Mouse (Mus musculus) forebrain, embryonic 16.5 days (tissue): ENCODE data around the gene Nufip1. TPM values are rescaled to one million over a fixed set of nuclear protein-coding genes. Genes with fewer than 3 reads are reported as not detected.

Source experiments
- ATAC-seq: fragments of 200-750 bp; cut with Nextera tagmentation; 2 replicates; pipeline ENCODE4 v1.8.0; 2017; ENCODE audit warnings: mild to moderate bottlenecking, moderate library complexity
- H3K27ac ChIP-seq: fragments of 300-500 bp; sonication (generic); 2 replicates; pipeline ENCODE4 v1.5.1; 2014; ENCODE audit warnings: low read length, control low read depth
- H3K27me3 ChIP-seq: fragments of 300-500 bp; sonication (generic); replicated peaks from 2 replicates; pipeline ENCODE4 v1.6.1; 2014; ENCODE audit warnings: low read length; ENCODE audit not compliant: control insufficient read depth, insufficient read depth
- H3K36me3 ChIP-seq: fragments of 300-500 bp; sonication (generic); 2 replicates; pipeline ENCODE4 v1.6.1; 2014; ENCODE audit not compliant: control insufficient read depth, insufficient read depth
- H3K4me1 ChIP-seq: fragments of 300-500 bp; sonication (generic); replicated peaks from 2 replicates; pipeline ENCODE4 v1.6.1; 2014; ENCODE audit warnings: low read length; ENCODE audit not compliant: control insufficient read depth, insufficient read depth
- H3K4me2 ChIP-seq: fragments of 300-500 bp; sonication (generic); 2 replicates; pipeline ENCODE4 v1.6.1; 2014; ENCODE audit warnings: mild to moderate bottlenecking, low read length, control low read depth
- H3K4me3 ChIP-seq: fragments of 300-500 bp; sonication (generic); replicated peaks from 2 replicates; pipeline ENCODE4 v1.5.1; 2014; ENCODE audit warnings: mild to moderate bottlenecking, low read length, control low read depth
- H3K9ac ChIP-seq: fragments of 300-500 bp; sonication (generic); replicated peaks from 2 replicates; pipeline ENCODE4 v1.6.1; 2014; ENCODE audit warnings: low read depth, low read length, control low read depth
- H3K9me3 ChIP-seq: fragments of 300-500 bp; sonication (generic); 2 replicates; pipeline ENCODE4 v1.6.1; 2016; ENCODE audit warnings: low read length; ENCODE audit not compliant: control insufficient read depth
- WGBS: fragments of 180-500 bp; shearing (Covaris S2); extraction: QIAGEN DNeasy Blood & Tissue Kit; methylation state at CpG from one replicate; pipeline ENCODE4 v1.1.7; 2014; 5-methylcytosine and 5-hydroxymethylcytosine counted together
- polyA plus RNA-seq: library from polyadenylated mRNA; unstranded; fragments of >200 nt; fragmentation: Nextera tagmentation; extraction: Ambion mirVana; gene quantifications from 2 replicates; pipeline ENCODE4 v1.2.1, GENCODE M21; 2015

Nufip1 gene
- polyA plus RNA-seq, 1 experiment from 2014 or later = 15.4 TPM

- Histone ChIP-seq H3K36me3 (no peaks in the 10 kb centered on the region), H3K4me3 (no peak overlapping the region), H3K4me2 (no peak overlapping the region), H3K9me3 (no peaks in the 10 kb centered on the region), H3K27me3 (no peaks in the 10 kb centered on the region), H3K9ac (no peak overlapping the region), H3K27ac (no peak overlapping the region), H3K4me1 (peaks cover 7% of the 10 kb centered on the region)
- ATAC-seq = no peak
- 67% methylated on average over 11 of the region's 11 CpGs for WGBS
These were observed 29.2 kb upstream of the Nufip1 start for GRCm38 (mm10) chr14:76081451-76081850.

- H3K27me3 ChIP-seq = no peaks in the 10 kb centered on the region
- no peak overlapping the region for H3K9ac ChIP-seq
- no peak for ATAC-seq
- no peaks in the 10 kb centered on the region for H3K9me3 ChIP-seq
- no peak overlapping the region for H3K4me2 ChIP-seq
- no peak overlapping the region for H3K4me3 ChIP-seq
- H3K36me3 ChIP-seq = no peaks in the 10 kb centered on the region
- no peaks in the 10 kb centered on the region; the same call in 1 of the 2 replicates for H3K4me1 ChIP-seq
- H3K27ac ChIP-seq = no peak overlapping the region
- WGBS = 92% methylated on average over 13 of the region's 13 CpGs
These were observed 28.5 kb upstream of the Nufip1 start for GRCm38 (mm10) chr14:76082086-76082636.

- no peaks in the 10 kb centered on the region; the same call in none of the 2 replicates for H3K36me3 ChIP-seq
- no peak overlapping the region for H3K4me2 ChIP-seq
- 83% methylated on average over 3 of the region's 3 CpGs for WGBS
- no peaks in the 10 kb centered on the region for H3K4me1 ChIP-seq
- no peak overlapping the region for H3K27ac ChIP-seq
- no peak for ATAC-seq
- no peaks in the 10 kb centered on the region for H3K27me3 ChIP-seq
- no peaks in the 10 kb centered on the region for H3K9me3 ChIP-seq
- H3K9ac ChIP-seq = no peak overlapping the region
- no peak overlapping the region for H3K4me3 ChIP-seq
These were observed 26.5 kb upstream of the Nufip1 start for GRCm38 (mm10) chr14:76084188-76084587.

GRCm38 (mm10) chr14:76097244-76097643 is 13.4 kb upstream of the Nufip1 start:
- Histone ChIP-seq H3K4me2 (no peak overlapping the region), H3K36me3 (peaks cover 39% of the 10 kb centered on the region), H3K9ac (no peak overlapping the region), H3K4me1 (no peaks in the 10 kb centered on the region), H3K4me3 (no peak overlapping the region), H3K9me3 (no peaks in the 10 kb centered on the region), H3K27ac (no peak overlapping the region), H3K27me3 (no peaks in the 10 kb centered on the region)
- no peak for ATAC-seq
- WGBS = 95% methylated on average over 7 of the region's 7 CpGs

GRCm38 (mm10) chr14:76097815-76098214 is 12.9 kb upstream of the Nufip1 start:
- no peak overlapping the region for H3K9ac ChIP-seq
- no peaks in the 10 kb centered on the region for H3K27me3 ChIP-seq
- H3K4me3 ChIP-seq = no peak overlapping the region
- no peak overlapping the region for H3K4me2 ChIP-seq
- 91% methylated on average over 5 of the region's 5 CpGs for WGBS
- H3K36me3 ChIP-seq = peaks cover 37% of the 10 kb centered on the region
- no peak overlapping the region for H3K27ac ChIP-seq
- H3K9me3 ChIP-seq = no peaks in the 10 kb centered on the region
- no peaks in the 10 kb centered on the region for H3K4me1 ChIP-seq
- ATAC-seq = no peak

- Histone ChIP-seq H3K9ac (no peak overlapping the region), H3K27ac (no peak overlapping the region), H3K4me1 (no peaks in the 10 kb centered on the region), H3K9me3 (no peaks in the 10 kb centered on the region), H3K36me3 (peaks cover 33% of the 10 kb centered on the region), H3K4me3 (no peak overlapping the region), H3K27me3 (no peaks in the 10 kb centered on the region), H3K4me2 (no peak overlapping the region)
- WGBS = 95% methylated on average over 9 of the region's 9 CpGs
- no peak for ATAC-seq
These were observed 11.1 kb upstream of the Nufip1 start for GRCm38 (mm10) chr14:76099543-76099942.

- Histone ChIP-seq H3K27me3 (no peaks in the 10 kb centered on the region), H3K36me3 (peaks cover 14% of the 10 kb centered on the region), H3K9ac (no peak overlapping the region), H3K4me2 (no peak overlapping the region), H3K9me3 (no peaks in the 10 kb centered on the region), H3K4me1 (peaks cover 7% of the 10 kb centered on the region), H3K27ac (no peak overlapping the region), H3K4me3 (no peak overlapping the region)
- 77% methylated on average over 5 of the region's 5 CpGs for WGBS
- ATAC-seq = no peak
These were observed 5.1 kb downstream of the Nufip1 start for GRCm38 (mm10) chr14:76115744-76116143.

GRCm38 (mm10) chr14:76118963-76119362 is 8.3 kb downstream of the Nufip1 start:
- Histone ChIP-seq H3K9me3 (no peaks in the 10 kb centered on the region), H3K4me2 (no peak overlapping the region), H3K4me1 (no peaks in the 10 kb centered on the region), H3K4me3 (no peak overlapping the region), H3K9ac (no peak overlapping the region), H3K27ac (no peak overlapping the region), H3K36me3 (peaks cover 14% of the 10 kb centered on the region), H3K27me3 (no peaks in the 10 kb centered on the region)
- WGBS = 74% methylated on average over 4 of the region's 4 CpGs
- no peak for ATAC-seq

GRCm38 (mm10) chr14:76120472-76120871 is 9.8 kb downstream of the Nufip1 start:
- H3K4me1 ChIP-seq = no peaks in the 10 kb centered on the region
- H3K4me2 ChIP-seq = no peak overlapping the region
- no peak for ATAC-seq
- no peaks in the 10 kb centered on the region for H3K9me3 ChIP-seq
- H3K4me3 ChIP-seq = no peak overlapping the region
- no peak overlapping the region for H3K9ac ChIP-seq
- 64% methylated on average over 4 of the region's 4 CpGs for WGBS
- no peaks in the 10 kb centered on the region for H3K27me3 ChIP-seq
- H3K27ac ChIP-seq = no peak overlapping the region
- H3K36me3 ChIP-seq = peaks cover 12% of the 10 kb centered on the region
